Mouse (Mus musculus): ENCODE data around the gene Ddi2. TPM values are rescaled to one million over a fixed set of nuclear protein-coding genes. Genes with fewer than 3 reads are reported as not detected.

Gene Ddi2
- total and polyA plus RNA-seq, 3 experiments: 8.7 to 29.4 (median 28.6) TPM

DNA sequence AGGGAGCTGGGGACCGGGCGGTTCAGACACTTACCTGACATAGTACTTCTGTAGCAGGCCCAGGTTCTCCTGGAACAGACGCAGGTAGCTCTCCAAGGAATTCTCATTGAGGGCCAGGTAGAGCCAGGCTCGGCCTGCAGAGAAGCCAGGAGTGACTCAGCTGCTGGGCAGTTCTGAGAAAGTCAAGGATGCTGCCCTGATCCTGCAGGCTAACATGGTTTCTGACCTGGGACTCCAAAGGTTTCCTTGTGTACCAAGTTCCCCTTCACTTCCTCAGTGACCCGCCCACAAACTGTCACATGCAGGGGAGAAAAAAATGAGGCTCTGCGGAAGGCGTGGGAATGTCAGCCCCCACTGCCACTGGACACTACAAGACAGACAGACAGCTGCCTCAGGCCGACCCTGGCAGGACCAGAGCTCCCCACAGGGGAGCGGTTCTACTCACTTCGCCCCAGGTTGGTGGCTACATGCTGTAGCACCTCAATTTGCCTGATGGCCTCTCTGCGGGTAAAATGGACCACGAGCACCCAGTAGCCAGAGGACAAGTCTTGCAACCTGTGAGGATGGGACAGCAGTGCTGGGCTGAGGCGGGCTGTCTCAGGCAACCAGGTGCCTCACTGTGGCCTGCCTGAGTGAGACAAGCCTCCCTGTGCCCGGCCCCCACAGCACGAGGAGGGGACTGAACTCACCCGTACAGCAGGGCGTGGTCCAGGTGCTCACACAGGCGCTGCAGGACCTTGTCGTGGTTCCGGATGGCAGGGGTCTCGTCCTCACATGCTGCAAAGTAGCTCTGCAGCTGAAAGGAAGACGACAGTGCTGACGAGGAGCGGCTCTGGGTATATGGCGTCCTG lies 81.0 kb downstream of the Ddi2 start:
- Histone ChIP-seq H3K4me3 (no peak overlapping the region), H3K79me2 (replicated peaks; ENCODE audit: control insufficient read depth, insufficient read depth, low read length) (no peaks in the 10 kb centered on the region; the same call in 1 of the 2 replicates), H3K4me1 (ENCODE audit: control insufficient read depth, insufficient read depth, low read length) (peaks cover 16% of the 10 kb centered on the region), H3K27me3 (ENCODE audit: control insufficient read depth, insufficient read depth, low read length) (no peaks in the 10 kb centered on the region), H3K27ac (peak overlapping the region; percentile 94), H3K36me3 (ENCODE audit: control insufficient read depth, insufficient read depth, low read length) (peaks cover 9% of the 10 kb centered on the region), H3K9ac (ENCODE audit: low read depth, low read length) (peak overlapping the region; percentile 55)
- WGBS: 76% methylated on average over 25 of the region's 25 CpGs
- intact Hi-C loops (cut with DNase I): loop anchor here (2.0 kb wide), 1 partner anchor 17 kb away; no protein-coding TSS in a partner anchor
- no peak for DNase-seq
- TF ChIP-seq CTCF (IDR thresholded peaks at IDR 0.05): no peak
- TF ChIP-seq EP300 (IDR thresholded peaks at IDR 0.05; ENCODE audit: insufficient read depth, low read depth, low read length): no peak
- TF ChIP-seq POLR2A (IDR thresholded peaks at IDR 0.05; ENCODE audit: insufficient read depth, low read depth, low read length): no peak

DNA sequence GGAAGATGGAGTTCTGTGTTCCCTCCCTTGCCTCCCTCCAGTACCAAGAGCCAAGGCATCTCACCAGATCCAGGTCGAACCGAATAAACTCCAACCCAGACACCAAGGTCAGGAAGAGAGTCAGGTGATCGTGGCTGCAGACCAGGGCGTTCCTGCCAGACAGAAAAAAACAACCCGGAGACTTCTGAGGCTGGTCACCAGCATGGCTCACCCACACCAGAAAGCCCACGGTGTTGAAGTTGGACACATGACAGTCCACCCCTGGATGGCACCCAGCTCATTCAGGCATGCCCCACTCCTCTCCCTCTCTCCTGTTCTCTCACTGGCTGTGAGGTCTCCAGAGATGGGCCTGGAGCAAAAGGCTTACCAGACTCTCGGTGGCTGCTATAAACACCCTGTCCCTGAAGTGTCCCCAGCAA lies 81.9 kb downstream of the Ddi2 start:
- peaks cover 15% of the 10 kb centered on the region for H3K4me1 ChIP-seq (ENCODE audit: control insufficient read depth, insufficient read depth, low read length)
- H3K79me2 ChIP-seq (replicated peaks; ENCODE audit: control insufficient read depth, insufficient read depth, low read length): no peaks in the 10 kb centered on the region; the same call in 1 of the 2 replicates
- no peak overlapping the region for H3K4me3 ChIP-seq
- intact Hi-C loops (cut with DNase I): loop anchor here (2.0 kb wide), 1 partner anchor 17 kb away; no protein-coding TSS in a partner anchor
- peaks cover 10% of the 10 kb centered on the region for H3K36me3 ChIP-seq (ENCODE audit: control insufficient read depth, insufficient read depth, low read length)
- H3K27ac ChIP-seq: peak overlapping the region; percentile 94
- no peak overlapping the region; the same call in 1 of the 2 replicates for H3K9ac ChIP-seq (ENCODE audit: low read depth, low read length)
- WGBS: 48% methylated on average over 7 of the region's 7 CpGs
- TF ChIP-seq EP300 (IDR thresholded peaks at IDR 0.05; ENCODE audit: insufficient read depth, low read depth, low read length): peak; percentile 84
- TF ChIP-seq CTCF (IDR thresholded peaks at IDR 0.05): no peak
- 0 out of 2 replicates have a peak, but pooled peaks have one; percentile 36 for TF ChIP-seq POLR2A (IDR thresholded peaks at IDR 0.05; ENCODE audit: insufficient read depth, low read depth, low read length)
- H3K27me3 ChIP-seq (ENCODE audit: control insufficient read depth, insufficient read depth, low read length): no peaks in the 10 kb centered on the region
- peak; percentile 62 to 84 for DNase-seq

DNA sequence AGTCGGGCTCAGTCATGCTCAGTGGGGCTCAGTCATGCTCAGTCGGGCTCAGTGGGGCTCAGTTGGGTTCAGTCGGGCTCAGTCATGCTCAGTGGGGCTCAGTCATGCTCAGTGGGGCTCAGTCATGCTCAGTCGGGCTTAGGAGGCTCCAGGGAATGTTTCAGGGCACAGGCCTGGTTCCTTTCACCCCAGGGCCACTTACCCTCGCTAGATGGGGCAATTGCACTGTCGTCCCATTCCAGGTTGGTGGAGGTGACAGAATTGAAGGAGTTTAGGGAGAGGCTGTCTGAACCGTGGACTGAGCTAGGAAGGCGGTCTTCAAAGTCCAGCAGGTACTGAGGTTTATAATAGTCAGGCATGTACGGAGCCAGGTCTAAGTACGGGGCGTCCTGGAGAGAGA lies 83.7 kb downstream of the Ddi2 start:
- H3K27me3 ChIP-seq (ENCODE audit: control insufficient read depth, insufficient read depth, low read length): no peaks in the 10 kb centered on the region
- H3K4me3 ChIP-seq: no peak overlapping the region
- no peaks in the 10 kb centered on the region for H3K79me2 ChIP-seq (replicated peaks; ENCODE audit: control insufficient read depth, insufficient read depth, low read length)
- H3K4me1 ChIP-seq (ENCODE audit: control insufficient read depth, insufficient read depth, low read length): peaks cover 14% of the 10 kb centered on the region
- no peak overlapping the region for H3K27ac ChIP-seq
- peaks cover 12% of the 10 kb centered on the region for H3K36me3 ChIP-seq (ENCODE audit: control insufficient read depth, insufficient read depth, low read length)
- TF ChIP-seq POLR2A (IDR thresholded peaks at IDR 0.05; ENCODE audit: insufficient read depth, low read depth, low read length) (no peak), CTCF (IDR thresholded peaks at IDR 0.05) (no peak)
- no peak for DNase-seq
- intact Hi-C loops (cut with DNase I): no loop called here
- WGBS: 65% methylated on average over 11 of the region's 11 CpGs
- no peak overlapping the region for H3K9ac ChIP-seq (ENCODE audit: low read depth, low read length)

DNA sequence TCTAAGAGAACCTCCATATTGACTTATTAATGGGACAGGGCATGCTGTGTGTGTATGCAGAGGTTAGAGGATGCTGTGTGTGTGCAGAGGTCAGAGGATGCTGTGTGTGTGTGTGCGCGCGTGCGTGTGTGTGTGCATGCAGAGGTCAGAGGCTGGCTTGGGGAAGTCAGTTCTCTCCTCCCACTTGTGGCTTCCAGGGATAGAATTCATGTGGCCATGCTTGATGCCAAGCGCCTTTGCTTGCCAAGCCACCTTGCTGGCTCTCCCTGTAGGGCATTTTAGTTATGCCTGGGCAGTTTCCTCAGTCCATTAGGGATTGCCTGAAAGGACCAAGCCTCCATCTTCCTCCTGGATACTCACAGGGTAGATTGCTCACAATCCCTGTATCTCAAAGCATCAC lies 86.5 kb downstream of the Ddi2 start:
- Histone ChIP-seq H3K27me3 (ENCODE audit: control insufficient read depth, insufficient read depth, low read length) (no peaks in the 10 kb centered on the region), H3K4me3 (no peak overlapping the region), H3K27ac (peak overlapping the region; percentile 32), H3K36me3 (ENCODE audit: control insufficient read depth, insufficient read depth, low read length) (peaks cover 3% of the 10 kb centered on the region), H3K9ac (ENCODE audit: low read depth, low read length) (no peak overlapping the region), H3K79me2 (replicated peaks; ENCODE audit: control insufficient read depth, insufficient read depth, low read length) (no peaks in the 10 kb centered on the region), H3K4me1 (ENCODE audit: control insufficient read depth, insufficient read depth, low read length) (peaks cover 2% of the 10 kb centered on the region)
- 61% methylated on average over 5 of the region's 5 CpGs for WGBS
- intact Hi-C loops (cut with DNase I): no loop called here
- TF ChIP-seq CTCF (IDR thresholded peaks at IDR 0.05) (no peak), POLR2A (IDR thresholded peaks at IDR 0.05; ENCODE audit: insufficient read depth, low read depth, low read length) (no peak), EP300 (IDR thresholded peaks at IDR 0.05; ENCODE audit: insufficient read depth, low read depth, low read length) (peak; percentile 57; the same call in 1 of the 2 replicates)
- peak in 1 of 2 experiments; percentile 77 for DNase-seq

DNA sequence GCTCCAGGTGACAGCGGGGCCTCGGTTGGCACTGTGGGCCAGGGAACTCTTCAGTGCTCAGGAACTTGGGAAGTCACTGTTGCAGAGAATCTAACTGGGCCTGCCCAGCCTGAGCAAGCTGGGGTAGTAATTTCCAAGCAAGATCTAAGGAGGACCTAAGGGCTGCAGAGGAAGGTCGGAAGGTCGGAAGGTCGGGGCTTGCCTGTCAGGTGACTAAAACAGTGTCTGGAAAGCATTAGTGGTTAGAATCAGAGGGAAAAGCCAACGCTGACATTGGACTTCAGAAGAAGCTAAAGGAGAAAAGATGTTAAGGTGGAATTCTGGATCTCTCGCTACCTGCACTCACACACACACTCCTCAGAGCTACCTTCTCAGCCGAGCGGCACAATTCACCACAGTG lies 87.2 kb downstream of the Ddi2 start:
- H3K79me2 ChIP-seq (replicated peaks; ENCODE audit: control insufficient read depth, insufficient read depth, low read length): no peaks in the 10 kb centered on the region
- peaks cover 3% of the 10 kb centered on the region for H3K36me3 ChIP-seq (ENCODE audit: control insufficient read depth, insufficient read depth, low read length)
- H3K4me1 ChIP-seq (ENCODE audit: control insufficient read depth, insufficient read depth, low read length): peaks cover under 1% of the 10 kb centered on the region
- H3K27ac ChIP-seq: peak overlapping the region; percentile 32; the same call in 1 of the 2 replicates
- intact Hi-C loops (cut with DNase I): no loop called here
- TF ChIP-seq CTCF (IDR thresholded peaks at IDR 0.05) (no peak), POLR2A (IDR thresholded peaks at IDR 0.05; ENCODE audit: insufficient read depth, low read depth, low read length) (no peak), EP300 (IDR thresholded peaks at IDR 0.05; ENCODE audit: insufficient read depth, low read depth, low read length) (no peak)
- H3K4me3 ChIP-seq: no peak overlapping the region
- H3K9ac ChIP-seq (ENCODE audit: low read depth, low read length): no peak overlapping the region
- 81% methylated on average over 9 of the region's 9 CpGs for WGBS
- H3K27me3 ChIP-seq (ENCODE audit: control insufficient read depth, insufficient read depth, low read length): no peaks in the 10 kb centered on the region
- no peak for DNase-seq
